Mouse (Mus musculus) intestine, embryonic 14.5 days (tissue): ENCODE data around the gene Ncoa5. TPM values are rescaled to one million over a fixed set of nuclear protein-coding genes. Genes with fewer than 3 reads are reported as not detected.
A peak's percentile ranks its signal among the peaks of the same experiment; 100 is the strongest.

ENCODE experiments used
- ATAC-seq: fragments of 200-750 bp; cut with Nextera tagmentation; replicated peaks from 2 replicates; pipeline ENCODE4 v1.8.0; 2017; ENCODE audit warnings: low read depth, moderate number of reproducible peaks, moderate TSS enrichment, moderate library complexity; ENCODE audit not compliant: low FRiP score, low TSS enrichment
- DNase-seq: peaks from one replicate; pipeline ENCODE4 v3.0.0-alpha.2; 2018; ENCODE audit warnings: low spot score
- H3K27ac ChIP-seq: fragments of 300-500 bp; sonication (generic); 2 replicates; pipeline ENCODE4 v1.5.1; 2014; ENCODE audit warnings: low read depth, mild to moderate bottlenecking, control low read depth
- H3K27me3 ChIP-seq: fragments of 300-500 bp; sonication (generic); replicated peaks from 2 replicates; pipeline ENCODE4 v1.6.1; 2014; ENCODE audit warnings: low read length, control low read depth; ENCODE audit not compliant: control insufficient read depth, insufficient read depth
- H3K36me3 ChIP-seq: fragments of 300-500 bp; sonication (generic); 2 replicates; pipeline ENCODE4 v1.6.1; 2014; ENCODE audit warnings: low read length, control low read depth; ENCODE audit not compliant: control insufficient read depth, insufficient read depth
- H3K4me1 ChIP-seq: fragments of 300-500 bp; sonication (generic); replicated peaks from 2 replicates; pipeline ENCODE4 v1.6.1; 2014; ENCODE audit warnings: low read length, control low read depth, mixed read lengths; ENCODE audit not compliant: control insufficient read depth, insufficient read depth
- H3K4me2 ChIP-seq: fragments of 300-500 bp; sonication (generic); 2 replicates; pipeline ENCODE4 v1.6.1; 2014; ENCODE audit warnings: low read length
- H3K4me3 ChIP-seq: fragments of 300-500 bp; sonication (generic); 2 replicates; pipeline ENCODE4 v1.5.1; 2014; ENCODE audit warnings: low read depth, low read length, control low read depth, mixed read lengths
- H3K9ac ChIP-seq: fragments of 300-500 bp; sonication (generic); 2 replicates; pipeline ENCODE4 v1.6.1; 2014; ENCODE audit warnings: mild to moderate bottlenecking, low read length
- H3K9me3 ChIP-seq: fragments of 300-500 bp; sonication (generic); 2 replicates; pipeline ENCODE4 v1.6.1; 2016; ENCODE audit warnings: low read length, control low read depth; ENCODE audit not compliant: control insufficient read depth
- WGBS: fragments of 180-500 bp; shearing (Covaris S2); extraction: QIAGEN DNeasy Blood & Tissue Kit; methylation state at CpG from one replicate; pipeline ENCODE4 v1.1.7; 2014; 5-methylcytosine and 5-hydroxymethylcytosine counted together
- polyA plus RNA-seq: library from polyadenylated mRNA; unstranded; fragments of >200 nt; fragmentation: Nextera tagmentation; extraction: Ambion mirVana; gene quantifications from 2 replicates; pipeline ENCODE4 v1.2.1, GENCODE M21; 2014

The Ncoa5 gene
- polyA plus RNA-seq, 1 experiment from 2014 or later = 58.5 TPM

DNA sequence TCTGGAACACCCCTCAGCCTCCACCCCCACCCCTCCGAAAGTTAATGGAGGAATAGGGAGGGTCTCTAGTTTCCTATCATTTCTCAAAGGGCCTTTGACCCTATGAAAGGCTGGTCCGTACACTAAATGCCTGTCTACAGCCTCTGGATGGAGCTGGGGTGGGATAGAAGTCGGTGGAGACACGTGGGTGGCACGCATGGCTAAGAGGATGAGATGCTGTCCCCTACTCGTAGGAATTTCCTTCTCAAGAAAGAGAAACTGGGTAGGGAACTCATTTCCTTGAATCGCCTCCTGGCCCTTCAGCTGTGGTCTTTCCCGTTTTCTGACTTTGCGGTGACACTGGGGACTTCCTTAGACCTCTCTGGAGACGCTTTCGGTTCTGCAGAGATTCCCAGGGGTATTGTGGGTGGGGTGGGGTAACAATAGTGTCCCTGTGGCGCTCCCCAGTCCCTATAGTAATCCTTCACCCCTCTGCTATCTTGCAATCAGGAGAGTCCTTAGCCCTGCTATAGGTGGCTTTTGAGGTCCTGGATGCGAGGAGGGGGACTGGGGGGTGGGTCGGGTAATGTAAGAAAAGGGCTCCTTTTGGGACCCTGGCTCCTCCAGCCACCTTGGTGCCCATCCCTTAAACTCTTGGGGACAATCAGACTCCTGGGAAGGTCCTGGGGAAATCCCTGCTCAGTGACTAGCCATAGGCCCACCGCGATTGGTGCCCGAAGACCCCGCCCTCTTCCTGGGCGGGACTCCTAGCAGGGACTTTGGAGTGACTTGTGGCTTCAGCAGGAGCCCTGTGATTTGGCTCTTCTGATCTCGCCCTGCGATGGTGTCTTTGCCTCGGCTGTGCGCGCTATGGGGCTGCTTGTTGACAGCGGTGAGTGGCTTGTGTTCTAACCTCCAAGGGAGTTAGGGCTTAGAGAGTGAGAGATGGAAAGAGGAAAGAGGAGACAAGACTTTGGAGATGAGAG lies 20.5 kb upstream of the Ncoa5 start, which contains the start of gene Cd40:
Gene Cd40 (plus strand): TSS at position 740 of the 965 bp plus-strand sequence.
- DNase-seq = peak; percentile 75

DNA sequence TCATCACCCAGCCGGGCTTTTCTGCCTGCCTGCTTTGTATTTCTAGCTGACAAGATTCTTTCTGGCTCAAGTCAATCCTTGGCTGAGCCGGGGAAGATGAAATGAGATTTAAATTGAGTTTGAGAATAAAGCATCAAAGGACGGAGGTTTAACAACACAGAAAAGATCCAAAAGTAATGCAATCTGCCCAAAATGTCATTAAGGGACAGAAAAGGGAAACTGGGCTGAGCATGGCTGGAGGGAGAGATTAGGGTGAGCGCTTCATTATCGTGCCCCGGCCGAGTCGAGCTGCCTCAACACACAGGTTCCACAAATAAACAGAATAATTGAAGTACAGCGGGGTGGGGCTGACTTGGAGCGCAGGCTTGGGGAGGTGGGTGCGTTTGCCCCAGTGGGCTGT lies 16.9 kb upstream of the Ncoa5 start:
- H3K27ac ChIP-seq = no peak overlapping the region
- no peaks in the 10 kb centered on the region for H3K27me3 ChIP-seq
- ATAC-seq (no peak), DNase-seq (no peak)
- H3K9me3 ChIP-seq = no peaks in the 10 kb centered on the region
- WGBS = 45% methylated on average over 11 of the region's 11 CpGs
- H3K4me2 ChIP-seq = no peak overlapping the region
- no peak overlapping the region for H3K9ac ChIP-seq
- H3K4me3 ChIP-seq = no peak overlapping the region
- H3K36me3 ChIP-seq = no peaks in the 10 kb centered on the region
- H3K4me1 ChIP-seq = peaks cover 15% of the 10 kb centered on the region

More for the DNA sequence above, 20.5 kb upstream of the Ncoa5 start, which contains the start of gene Cd40:
- Histone ChIP-seq H3K9ac (peak within 1 kb of the TSS; percentile 22; the same call in 1 of the 2 replicates), H3K27me3 (no peaks in the 10 kb centered on the region), H3K4me3 (peak within 1 kb of the TSS; percentile 35), H3K4me1 (peaks cover 17% of the 10 kb centered on the region), H3K4me2 (peak within 1 kb of the TSS; percentile 55), H3K27ac (peak within 1 kb of the TSS; percentile 57; the same call in 1 of the 2 replicates), H3K36me3 (no peaks in the 10 kb centered on the region), H3K9me3 (no peaks in the 10 kb centered on the region)
- peak; percentile 90 for ATAC-seq
- WGBS = 11% methylated on average over 25 of the region's 25 CpGs

DNA sequence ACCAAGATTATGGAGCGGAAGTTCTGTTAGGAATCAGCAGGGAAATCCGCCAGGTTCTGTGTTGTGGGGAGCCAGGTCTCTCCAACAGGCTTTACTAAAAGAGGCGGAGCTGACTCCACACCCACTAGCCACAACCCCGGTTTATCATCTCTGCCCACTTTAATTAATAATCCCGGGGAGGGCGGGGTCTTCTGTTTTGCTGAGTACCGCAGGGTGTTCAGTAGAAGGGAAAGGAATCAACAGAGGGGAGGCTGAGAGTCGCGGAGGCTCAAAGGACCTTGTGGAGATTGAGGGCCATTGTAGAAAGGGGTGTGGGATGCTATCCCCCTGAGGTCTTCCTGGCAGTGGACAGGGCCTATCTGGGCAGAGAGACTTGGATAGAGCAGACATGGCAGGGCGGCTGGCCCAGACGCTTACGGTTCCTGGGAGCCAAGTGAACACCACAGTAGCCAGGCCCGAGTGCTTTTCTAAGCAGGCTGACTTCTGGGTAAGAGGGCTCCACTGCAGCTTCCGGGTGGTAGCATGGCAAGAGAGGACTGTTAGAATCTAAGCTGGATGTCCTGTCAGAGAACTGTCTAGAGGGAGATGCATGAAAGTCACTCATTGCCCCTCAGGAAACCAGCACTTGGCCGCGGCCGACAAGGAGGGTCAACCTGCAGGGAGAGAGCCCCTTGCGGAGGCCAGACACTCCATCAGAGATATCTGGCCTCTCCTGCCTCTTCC lies 16.3 kb upstream of the Ncoa5 start:
- no peak overlapping the region for H3K27ac ChIP-seq
- H3K4me2 ChIP-seq = no peak overlapping the region
- H3K9me3 ChIP-seq = no peaks in the 10 kb centered on the region
- no peaks in the 10 kb centered on the region for H3K27me3 ChIP-seq
- H3K9ac ChIP-seq = no peak overlapping the region
- H3K4me1 ChIP-seq = peaks cover 9% of the 10 kb centered on the region
- no peak for ATAC-seq
- DNase-seq = no peak
- H3K36me3 ChIP-seq = no peaks in the 10 kb centered on the region
- WGBS = 74% methylated on average over 18 of the region's 18 CpGs
- H3K4me3 ChIP-seq = no peak overlapping the region

DNA sequence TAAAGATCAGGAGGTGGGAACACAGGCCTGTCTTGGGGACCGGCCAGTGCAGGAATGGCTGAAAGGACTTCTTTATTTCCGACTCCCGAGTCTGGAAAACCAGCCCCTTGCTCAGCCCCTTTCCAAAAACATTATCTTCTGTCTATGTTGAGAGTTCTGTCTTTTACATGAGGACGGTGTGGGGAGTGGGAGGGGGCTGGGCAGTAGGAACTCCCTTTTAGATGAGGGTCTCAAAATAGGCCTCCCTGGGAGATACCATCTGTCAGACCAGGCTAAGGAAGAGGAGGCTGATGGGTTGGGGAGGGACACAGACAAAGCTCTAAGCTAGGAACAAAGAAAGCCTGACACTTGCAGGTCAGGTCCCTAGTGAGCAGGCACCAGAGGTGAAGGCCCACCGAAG lies 14.4 kb upstream of the Ncoa5 start:
- DNase-seq (no peak), ATAC-seq (no peak)
- no peak overlapping the region for H3K4me3 ChIP-seq
- no peak overlapping the region for H3K9ac ChIP-seq
- no peaks in the 10 kb centered on the region for H3K27me3 ChIP-seq
- no peaks in the 10 kb centered on the region for H3K9me3 ChIP-seq
- no peaks in the 10 kb centered on the region for H3K4me1 ChIP-seq
- no peaks in the 10 kb centered on the region for H3K36me3 ChIP-seq
- WGBS = 64% methylated on average over 5 of the region's 5 CpGs
- H3K27ac ChIP-seq = no peak overlapping the region
- H3K4me2 ChIP-seq = no peak overlapping the region

DNA sequence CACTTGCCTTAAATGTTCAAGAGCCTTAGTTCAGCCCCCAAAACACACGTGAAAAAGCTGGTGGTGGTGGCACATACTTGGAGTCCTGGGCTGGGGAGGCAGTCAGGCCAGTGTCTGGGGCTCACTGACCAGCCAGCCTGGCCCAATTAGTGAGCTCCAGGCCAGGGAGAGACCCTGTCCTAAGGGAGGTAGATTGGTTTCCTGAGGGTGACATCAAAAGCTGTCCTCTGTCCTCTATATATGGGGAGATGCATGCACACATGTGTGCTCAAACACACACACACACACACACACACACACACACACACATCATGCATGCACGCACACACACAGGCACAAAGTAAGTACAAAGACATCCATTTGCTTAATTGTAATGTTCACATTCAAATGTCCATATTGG lies 9.1 kb upstream of the Ncoa5 start:
- no peaks in the 10 kb centered on the region for H3K9me3 ChIP-seq
- no peak for DNase-seq
- peaks cover 4% of the 10 kb centered on the region; the same call in 1 of the 2 replicates for H3K4me1 ChIP-seq
- no peak overlapping the region for H3K27ac ChIP-seq
- no peaks in the 10 kb centered on the region for H3K36me3 ChIP-seq
- no peaks in the 10 kb centered on the region for H3K27me3 ChIP-seq
- no peak overlapping the region for H3K9ac ChIP-seq
- 64% methylated on average over 2 of the region's 2 CpGs for WGBS
- no peak overlapping the region for H3K4me3 ChIP-seq
- no peak for ATAC-seq
- no peak overlapping the region for H3K4me2 ChIP-seq

DNA sequence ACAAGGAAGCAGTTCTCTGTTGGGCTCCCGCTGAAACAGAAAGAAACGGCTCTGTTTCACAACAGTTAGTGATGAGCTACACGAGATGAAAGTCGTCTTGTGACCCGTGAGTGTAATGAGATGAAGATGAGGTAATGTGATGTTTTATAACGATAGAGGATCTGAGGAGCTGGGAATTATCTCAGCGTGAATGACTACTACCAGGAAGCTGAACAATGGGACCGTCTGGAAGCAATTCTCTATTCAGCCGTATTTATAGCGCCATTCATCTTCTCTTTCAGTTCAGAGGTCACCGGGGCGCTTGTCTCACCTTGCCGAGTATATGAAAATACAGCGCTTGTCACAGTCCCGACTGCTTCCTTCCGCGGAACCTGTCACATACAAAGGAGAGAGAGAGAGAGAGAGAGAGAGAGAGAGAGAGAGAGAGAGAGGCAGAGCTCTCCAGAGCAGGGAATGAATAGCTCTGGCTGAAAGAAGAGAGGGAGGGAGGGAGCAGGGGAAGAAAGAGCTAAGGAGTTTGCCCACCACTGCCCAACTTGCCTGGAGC lies 8.5 kb upstream of the Ncoa5 start:
- H3K27ac ChIP-seq = no peak overlapping the region
- ATAC-seq (peak; percentile 37; the same call in 1 of the 2 replicates), DNase-seq (no peak)
- no peak overlapping the region for H3K9ac ChIP-seq
- 0 out of 2 replicates have a peak overlapping the region, but pooled peaks have one; percentile 13 for H3K4me2 ChIP-seq
- peaks cover 4% of the 10 kb centered on the region; the same call in 1 of the 2 replicates for H3K4me1 ChIP-seq
- no peak overlapping the region for H3K4me3 ChIP-seq
- H3K9me3 ChIP-seq = no peaks in the 10 kb centered on the region
- no peaks in the 10 kb centered on the region for H3K27me3 ChIP-seq
- 10% methylated on average over 17 of the region's 17 CpGs for WGBS
- no peaks in the 10 kb centered on the region for H3K36me3 ChIP-seq

DNA sequence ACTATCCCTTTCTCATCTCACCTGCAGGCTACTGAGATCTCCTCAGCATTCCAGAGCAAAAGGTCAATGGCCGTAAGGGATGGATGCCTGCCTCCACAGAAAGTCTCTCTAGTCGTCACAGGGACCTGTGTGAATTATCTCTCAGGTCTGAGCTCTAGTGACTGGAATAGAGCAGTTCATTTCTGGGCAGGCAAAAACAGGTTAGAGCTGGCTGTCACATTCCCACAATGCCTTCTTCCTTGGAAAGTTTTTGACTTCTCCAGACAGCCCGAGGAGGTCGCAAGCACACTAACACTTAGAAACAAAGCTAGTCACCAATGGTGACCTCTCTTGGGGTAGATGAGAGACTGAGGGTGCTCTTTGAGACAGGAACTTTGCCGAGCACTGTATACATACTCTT lies 7.5 kb upstream of the Ncoa5 start:
- no peaks in the 10 kb centered on the region for H3K27me3 ChIP-seq
- H3K9me3 ChIP-seq = no peaks in the 10 kb centered on the region
- H3K27ac ChIP-seq = no peak overlapping the region
- DNase-seq = no peak
- peaks cover 4% of the 10 kb centered on the region; the same call in 1 of the 2 replicates for H3K4me1 ChIP-seq
- WGBS = 74% methylated on average over 5 of the region's 5 CpGs
- H3K36me3 ChIP-seq = no peaks in the 10 kb centered on the region
- H3K4me2 ChIP-seq = no peak overlapping the region
- no peak for ATAC-seq
- no peak overlapping the region for H3K4me3 ChIP-seq
- no peak overlapping the region for H3K9ac ChIP-seq

DNA sequence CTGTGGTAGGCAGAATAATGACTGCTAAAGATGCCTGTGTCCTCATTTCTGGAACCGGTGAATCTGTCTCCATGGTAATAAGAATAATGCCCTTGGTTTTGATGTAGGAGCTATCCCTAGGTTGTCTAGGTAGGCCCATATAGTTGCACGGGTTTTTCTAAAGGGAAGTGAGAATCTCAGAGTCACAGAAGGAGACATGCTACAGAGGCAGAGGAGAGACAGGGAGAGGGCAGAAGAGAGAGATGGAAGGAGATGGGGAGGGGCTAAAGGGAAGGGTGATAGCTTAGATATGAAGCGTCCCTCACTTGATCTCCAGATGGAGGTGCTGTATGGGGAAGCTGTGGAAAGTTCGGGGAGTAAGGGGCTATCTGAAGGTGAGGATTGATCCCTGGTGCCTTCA lies 2.7 kb upstream of the Ncoa5 start:
- Histone ChIP-seq H3K27ac (no peak overlapping the region), H3K9me3 (no peaks in the 10 kb centered on the region), H3K27me3 (no peaks in the 10 kb centered on the region), H3K4me1 (peaks cover 10% of the 10 kb centered on the region), H3K9ac (no peak overlapping the region), H3K36me3 (no peaks in the 10 kb centered on the region), H3K4me3 (no peak overlapping the region), H3K4me2 (no peak overlapping the region)
- DNase-seq = no peak
- 66% methylated on average over 4 of the region's 4 CpGs for WGBS
- ATAC-seq = no peak
